Mouse (Mus musculus) C2C12 (cell line): ENCODE measurements at regions not wholly inside any gene's neighbourhood (a gene's known extent, or its start where the extent isn't known, plus 50 kb on each side); places are given as distances from the start of the nearest gene placed in this dataset.

Experiments
- H3K27me3 ChIP-seq: one replicate; pipeline ENCODE4 v1.6.1; 2011; ENCODE audit not compliant: control insufficient read depth, insufficient read depth, insufficient read length
- H3K36me3 ChIP-seq: one replicate; pipeline ENCODE4 v1.6.1; 2011; ENCODE audit not compliant: control insufficient read depth, insufficient read depth
- H3K4me3 ChIP-seq: one replicate; pipeline ENCODE4 v1.5.1; 2011; ENCODE audit warnings: mild to moderate bottlenecking, control low read depth; ENCODE audit not compliant: poor library complexity, insufficient read depth, severe bottlenecking
- H3K79me2 ChIP-seq: one replicate; pipeline ENCODE4 v1.6.1; 2011; ENCODE audit not compliant: control insufficient read depth, insufficient read depth
- H3K79me3 ChIP-seq: one replicate; pipeline ENCODE4 v1.6.1; 2011; ENCODE audit warnings: low read depth, control low read depth
- H3ac ChIP-seq: one replicate; pipeline ENCODE3; 2011; ENCODE audit warnings: low read depth; ENCODE audit not compliant: control insufficient read depth, insufficient read length
- CEBPB ChIP-seq: IDR thresholded peaks from one replicate; pipeline ENCODE4 v1.6.1; 2011; ENCODE audit warnings: low read depth, mild to moderate bottlenecking, control low read depth, moderate library complexity
- CTCF ChIP-seq: IDR thresholded peaks from one replicate; pipeline ENCODE4 v1.5.1; 2011; ENCODE audit not compliant: control insufficient read depth, insufficient read depth, insufficient read length
- FOSL1 ChIP-seq: IDR thresholded peaks from one replicate; pipeline ENCODE4 v1.8.0; 2011; ENCODE audit warnings: mild to moderate bottlenecking, low read length; ENCODE audit not compliant: poor library complexity, insufficient read depth, severe bottlenecking
- MAX ChIP-seq: IDR thresholded peaks from one replicate; pipeline ENCODE4 v1.6.1; 2011; ENCODE audit warnings: mild to moderate bottlenecking, control low read depth
- MYOD1 ChIP-seq: IDR thresholded peaks from one replicate; pipeline ENCODE4 v1.6.1; 2011; ENCODE audit warnings: low read depth; ENCODE audit not compliant: control insufficient read depth, insufficient read length
- MYOG ChIP-seq: IDR thresholded peaks from one replicate; pipeline ENCODE4 v1.6.1; 2011; ENCODE audit not compliant: control insufficient read depth, insufficient read length; ENCODE audit errors: extremely low read depth
- USF1 ChIP-seq: IDR thresholded peaks from one replicate; pipeline ENCODE4 v1.6.1; 2011; ENCODE audit warnings: low read depth, mild to moderate bottlenecking, control low read depth, moderate library complexity

- no peak for TF ChIP-seq FOSL1
- no peak for TF ChIP-seq CTCF
- TF ChIP-seq CEBPB: no peak
- TF ChIP-seq MYOD1: no peak
- TF ChIP-seq MYOG: no peak
- Histone ChIP-seq H3K79me2 (no peaks in the 10 kb centered on the region), H3K36me3 (no peaks in the 10 kb centered on the region), H3K4me3 (no peak overlapping the region), H3K27me3 (peaks cover 8% of the 10 kb centered on the region), H3ac (no peak overlapping the region), H3K79me3 (no peaks in the 10 kb centered on the region)
Observed at GRCm38 (mm10) chr13:99588646-99589045, 72.3 kb upstream of the Map1b start.

GRCm38 (mm10) chr13:99583841-99584240, 67.5 kb upstream of the Map1b start:
- no peak for TF ChIP-seq MYOD1
- no peak for TF ChIP-seq CTCF
- no peak for TF ChIP-seq MAX
- TF ChIP-seq CEBPB: no peak
- TF ChIP-seq MYOG: no peak
- no peak for TF ChIP-seq USF1
- no peak for TF ChIP-seq FOSL1
- Histone ChIP-seq H3K79me2 (no peaks in the 10 kb centered on the region), H3K4me3 (no peak overlapping the region), H3K36me3 (no peaks in the 10 kb centered on the region), H3ac (no peak overlapping the region), H3K79me3 (no peaks in the 10 kb centered on the region), H3K27me3 (peaks cover 8% of the 10 kb centered on the region)

- Histone ChIP-seq H3K36me3 (no peaks in the 10 kb centered on the region), H3K4me3 (no peak overlapping the region), H3K79me2 (no peaks in the 10 kb centered on the region), H3K79me3 (no peaks in the 10 kb centered on the region), H3ac (no peak overlapping the region), H3K27me3 (peaks cover 7% of the 10 kb centered on the region)
- TF ChIP-seq MYOD1 (no peak), CEBPB (no peak), MAX (no peak), MYOG (no peak)
Observed at GRCm38 (mm10) chr13:99580296-99580695, 64.0 kb upstream of the Map1b start.

GRCm38 (mm10) chr13:99579596-99580175, 63.3 kb upstream of the Map1b start:
- no peaks in the 10 kb centered on the region for H3K36me3 ChIP-seq
- H3K79me3 ChIP-seq: no peaks in the 10 kb centered on the region
- no peak overlapping the region for H3ac ChIP-seq
- H3K4me3 ChIP-seq: no peak overlapping the region
- no peaks in the 10 kb centered on the region for H3K79me2 ChIP-seq
- TF ChIP-seq CEBPB (no peak), MYOD1 (no peak), MAX (no peak), CTCF (no peak), MYOG (no peak), FOSL1 (no peak), USF1 (no peak)
- peaks cover 6% of the 10 kb centered on the region for H3K27me3 ChIP-seq

GRCm38 (mm10) chr13:99577686-99578085, 61.3 kb upstream of the Map1b start:
- Histone ChIP-seq H3K36me3 (no peaks in the 10 kb centered on the region), H3K79me2 (no peaks in the 10 kb centered on the region), H3ac (no peak overlapping the region), H3K79me3 (no peaks in the 10 kb centered on the region), H3K4me3 (no peak overlapping the region), H3K27me3 (peaks cover 3% of the 10 kb centered on the region)
- TF ChIP-seq CTCF: no peak
- TF ChIP-seq FOSL1: no peak
- no peak for TF ChIP-seq MYOD1
- no peak for TF ChIP-seq CEBPB
- no peak for TF ChIP-seq MYOG
- no peak for TF ChIP-seq USF1
- no peak for TF ChIP-seq MAX

GRCm38 (mm10) chr13:99573021-99573420, 56.7 kb upstream of the Map1b start:
- H3K36me3 ChIP-seq: no peaks in the 10 kb centered on the region
- no peak overlapping the region for H3ac ChIP-seq
- no peaks in the 10 kb centered on the region for H3K79me2 ChIP-seq
- H3K79me3 ChIP-seq: no peaks in the 10 kb centered on the region
- TF ChIP-seq CEBPB (no peak), MYOD1 (no peak), MYOG (no peak), USF1 (no peak), FOSL1 (no peak), MAX (no peak), CTCF (no peak)
- peaks cover 3% of the 10 kb centered on the region for H3K27me3 ChIP-seq
- no peak overlapping the region for H3K4me3 ChIP-seq
